Mouse (Mus musculus): Measurements from ENCODE around the gene Elp6.

The Elp6 gene

GRCm38 (mm10) chr9:110304969-110305651 lies at the start of gene Elp6:
Gene Elp6, plus strand, starts transcription at chr9:110305173.
- peak; percentile 96 for DNase-seq (ENCODE audit: low read depth, low spot score)

- no peak for DNase-seq (ENCODE audit: low read depth, low spot score)
These were observed 49.5 kb upstream of the Elp6 start for GRCm38 (mm10) chr9:110255407-110256019.

GRCm38 (mm10) chr9:110258646-110259045 lies 46.3 kb upstream of the Elp6 start:
- no peak for DNase-seq (ENCODE audit: low read depth, low spot score)

- no peak for DNase-seq (ENCODE audit: low read depth, low spot score)
These were observed 45.9 kb upstream of the Elp6 start for GRCm38 (mm10) chr9:110259118-110259517.

GRCm38 (mm10) chr9:110263181-110263580 lies 41.8 kb upstream of the Elp6 start:
- no peak for DNase-seq (ENCODE audit: low read depth, low spot score)

GRCm38 (mm10) chr9:110264991-110265390 lies 40.0 kb upstream of the Elp6 start:
- no peak for DNase-seq (ENCODE audit: low read depth, low spot score)

GRCm38 (mm10) chr9:110268416-110268815 lies 36.6 kb upstream of the Elp6 start:
- DNase-seq (ENCODE audit: low read depth, low spot score), result no peak

GRCm38 (mm10) chr9:110272330-110272729 lies 32.6 kb upstream of the Elp6 start:
- DNase-seq (ENCODE audit: low read depth, low spot score), result no peak

GRCm38 (mm10) chr9:110273507-110273906 lies 31.5 kb upstream of the Elp6 start:
- no peak for DNase-seq (ENCODE audit: low read depth, low spot score)

GRCm38 (mm10) chr9:110275882-110276281 lies 29.1 kb upstream of the Elp6 start:
- no peak for DNase-seq (ENCODE audit: low read depth, low spot score)

GRCm38 (mm10) chr9:110277431-110277881 lies 27.5 kb upstream of the Elp6 start:
- DNase-seq (ENCODE audit: low read depth, low spot score), result no peak

GRCm38 (mm10) chr9:110284075-110284697 lies 20.8 kb upstream of the Elp6 start:
- DNase-seq (ENCODE audit: low read depth, low spot score), result no peak

- no peak for DNase-seq (ENCODE audit: low read depth, low spot score)
These were observed 17.6 kb upstream of the Elp6 start for GRCm38 (mm10) chr9:110287321-110287924.

- no peak for DNase-seq (ENCODE audit: low read depth, low spot score)
These were observed 11.7 kb upstream of the Elp6 start for GRCm38 (mm10) chr9:110293254-110293718.

GRCm38 (mm10) chr9:110293873-110294415 lies 11.0 kb upstream of the Elp6 start:
- peak; percentile 28 for DNase-seq (ENCODE audit: low read depth, low spot score)

GRCm38 (mm10) chr9:110294786-110295185 lies 10.2 kb upstream of the Elp6 start:
- DNase-seq (ENCODE audit: low read depth, low spot score), result no peak

- DNase-seq (ENCODE audit: low read depth, low spot score), result peak; percentile 62
These were observed 7.9 kb upstream of the Elp6 start for GRCm38 (mm10) chr9:110296867-110297627.

- peak; percentile 19 for DNase-seq (ENCODE audit: low read depth, low spot score)
These were observed 457 bp upstream of the Elp6 start for GRCm38 (mm10) chr9:110304516-110304915.

- no peak for DNase-seq (ENCODE audit: low read depth, low spot score)
These were observed 1.4 kb downstream of the Elp6 start for GRCm38 (mm10) chr9:110306371-110306770.

GRCm38 (mm10) chr9:110314706-110315105 lies 9.7 kb downstream of the Elp6 start:
- DNase-seq (ENCODE audit: low read depth, low spot score), result no peak

- DNase-seq (ENCODE audit: low read depth, low spot score), result no peak
These were observed 10.4 kb downstream of the Elp6 start for GRCm38 (mm10) chr9:110315410-110315809.

All from telencephalon, adult 2 months (tissue).